Mouse (Mus musculus) left cerebral cortex, adult 18-20 months (tissue): ENCODE results near the gene 9530053A07Rik. TPM values are rescaled to one million over a fixed set of nuclear protein-coding genes. Genes with fewer than 3 reads are reported as not detected.

Experiments used
- DNase-seq, 2 experiments: peaks; one replicate each; pipeline ENCODE4 v3.0.0; 2021 to 2022; ENCODE audit warnings: low spot score in 2 of 2, mixed read lengths in 1 of 2
- total RNA-seq, 2 experiments: library from RNA; stranded (reverse); gene quantifications; 2 replicates each; pipeline ENCODE4 v1.2.3; 2021

9530053A07Rik gene
- total RNA-seq, 2 experiments from 2014 or later, result 0.09 TPM; not detected in 1

GRCm38 (mm10) chr7:28169489-28170422 is 40.5 kb downstream of the 9530053A07Rik start, which contains the start of gene Fbl:
Gene Fbl, plus strand, starts transcription at chr7:28169710.
- peak; percentile 90 to 93 for DNase-seq

DNA sequence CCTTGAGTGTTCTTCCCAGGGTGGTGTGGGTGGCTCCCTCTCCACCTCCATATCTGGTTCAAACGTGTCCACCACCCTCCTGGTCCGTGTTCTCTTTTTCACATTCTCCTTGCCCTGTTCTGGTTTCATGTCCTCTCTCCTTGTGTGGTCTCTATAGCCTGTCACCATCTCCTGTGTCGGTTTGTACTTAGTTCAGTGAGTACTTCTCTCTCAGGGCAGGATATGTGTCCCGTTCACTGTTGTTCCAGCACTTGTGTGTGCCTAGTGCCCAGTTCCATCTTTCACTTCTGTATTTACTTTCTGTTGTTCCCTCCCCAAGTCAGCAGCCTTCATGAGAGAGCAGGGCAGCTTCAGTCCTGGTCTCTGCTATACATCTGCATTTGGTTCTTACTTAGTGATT is 46.1 kb downstream of the 9530053A07Rik start:
- no peak for DNase-seq

GRCm38 (mm10) chr7:28179228-28179627 is 50.0 kb downstream of the 9530053A07Rik start, which contains the start of gene Dyrk1b:
Gene Dyrk1b, plus strand, starts transcription at chr7:28179469.
- DNase-seq, result peak; percentile 97 to 98

DNA sequence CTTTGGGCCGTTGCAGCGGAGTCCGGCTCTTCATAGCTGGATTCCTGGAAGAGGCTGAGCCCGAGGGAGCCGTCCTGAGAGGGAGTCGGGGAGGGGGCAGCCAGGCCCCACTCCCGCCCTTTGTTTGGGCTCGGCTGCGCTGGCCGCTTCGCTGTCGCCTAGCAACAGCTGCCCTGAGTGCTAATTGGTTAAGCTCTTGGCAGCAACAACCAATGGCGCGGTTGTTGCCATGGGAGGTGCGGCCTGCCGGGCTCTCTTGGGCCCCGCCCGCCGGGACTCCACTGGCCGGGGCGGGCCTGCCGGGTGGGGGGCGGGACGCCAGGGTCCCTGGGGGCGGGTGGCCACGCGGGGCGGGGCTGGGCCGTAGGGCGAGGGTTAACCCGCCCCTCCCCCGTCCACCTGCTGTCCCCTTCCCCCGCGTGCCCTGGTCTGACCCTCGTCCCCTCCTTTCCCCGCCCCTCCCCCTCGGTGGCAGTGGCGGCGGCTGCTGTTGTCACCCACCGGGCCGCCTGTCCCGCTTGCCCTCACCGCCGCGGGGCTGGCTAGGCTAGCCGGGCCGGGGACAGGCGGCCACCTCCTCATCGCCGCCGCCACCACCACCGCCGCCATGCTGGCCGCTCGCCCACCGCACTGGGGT is 50.6 kb downstream of the 9530053A07Rik start:
- peak; percentile 91 to 95 for DNase-seq

DNA sequence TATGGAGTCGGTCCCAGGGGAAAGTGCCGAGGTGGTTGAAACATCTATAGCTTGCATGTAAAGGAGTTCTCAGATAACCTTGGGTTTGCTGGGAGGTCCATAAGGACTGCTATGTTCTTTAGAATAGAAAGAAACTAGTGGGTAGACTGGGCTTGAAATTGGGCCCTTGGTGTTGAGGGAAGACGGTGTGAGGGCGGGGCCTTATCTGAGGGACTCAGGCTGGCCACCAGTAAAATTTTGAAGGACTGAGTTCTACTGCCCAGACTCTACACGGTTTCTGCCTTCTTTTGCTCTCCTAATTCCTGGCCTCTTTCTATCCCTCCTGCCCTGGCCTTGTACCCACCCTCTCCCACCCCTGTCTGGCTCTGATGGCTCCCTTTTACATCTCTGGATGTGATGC is 51.6 kb downstream of the 9530053A07Rik start:
- DNase-seq, result no peak

- no peak for DNase-seq
These were observed 52.1 kb downstream of the 9530053A07Rik start for GRCm38 (mm10) chr7:28181376-28181775.

- no peak for DNase-seq
These were observed 53.1 kb downstream of the 9530053A07Rik start for GRCm38 (mm10) chr7:28182320-28182719.

DNA sequence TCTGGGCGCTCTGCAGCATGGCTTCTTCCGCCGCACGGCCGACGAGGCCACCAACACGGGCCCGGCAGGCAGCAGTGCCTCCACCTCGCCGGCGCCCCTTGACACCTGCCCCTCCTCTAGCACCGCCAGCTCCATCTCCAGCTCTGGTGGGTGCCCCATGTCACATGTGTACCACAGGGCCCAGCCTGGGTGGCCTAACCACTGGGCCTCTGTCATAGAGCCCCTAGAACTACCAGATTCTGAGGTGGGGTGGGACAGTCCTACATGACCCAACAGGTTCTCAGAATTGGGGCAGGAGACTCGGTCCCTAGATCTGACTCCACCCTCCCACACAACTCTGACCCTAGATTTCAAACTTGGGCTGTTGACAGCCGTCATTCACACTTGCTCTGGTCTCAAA is 56.6 kb downstream of the 9530053A07Rik start:
- DNase-seq, result no peak

DNA sequence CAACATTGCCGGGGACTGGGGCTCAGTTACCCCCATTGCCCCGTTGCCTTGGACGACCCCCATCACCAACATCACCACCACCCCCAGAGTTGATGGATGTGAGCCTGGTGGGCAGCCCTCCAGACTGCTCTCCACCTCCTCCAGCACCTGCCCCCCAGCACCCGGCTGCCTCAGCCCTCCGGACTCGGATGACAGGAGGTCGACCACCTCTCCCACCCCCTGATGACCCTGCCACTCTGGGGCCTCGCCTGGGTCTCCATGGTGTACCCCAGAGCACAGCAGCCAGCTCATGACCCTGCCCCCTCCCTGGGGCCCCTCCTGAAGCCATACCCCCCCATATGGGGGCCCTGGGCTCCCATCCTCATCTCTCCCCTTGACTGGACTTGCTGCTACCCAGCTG is 57.4 kb downstream of the 9530053A07Rik start:
- DNase-seq, result no peak

GRCm38 (mm10) chr7:28191489-28191888 is 62.2 kb downstream of the 9530053A07Rik start:
- no peak for DNase-seq

- DNase-seq, result no peak
These were observed 62.6 kb downstream of the 9530053A07Rik start for GRCm38 (mm10) chr7:28191903-28192302.

DNA sequence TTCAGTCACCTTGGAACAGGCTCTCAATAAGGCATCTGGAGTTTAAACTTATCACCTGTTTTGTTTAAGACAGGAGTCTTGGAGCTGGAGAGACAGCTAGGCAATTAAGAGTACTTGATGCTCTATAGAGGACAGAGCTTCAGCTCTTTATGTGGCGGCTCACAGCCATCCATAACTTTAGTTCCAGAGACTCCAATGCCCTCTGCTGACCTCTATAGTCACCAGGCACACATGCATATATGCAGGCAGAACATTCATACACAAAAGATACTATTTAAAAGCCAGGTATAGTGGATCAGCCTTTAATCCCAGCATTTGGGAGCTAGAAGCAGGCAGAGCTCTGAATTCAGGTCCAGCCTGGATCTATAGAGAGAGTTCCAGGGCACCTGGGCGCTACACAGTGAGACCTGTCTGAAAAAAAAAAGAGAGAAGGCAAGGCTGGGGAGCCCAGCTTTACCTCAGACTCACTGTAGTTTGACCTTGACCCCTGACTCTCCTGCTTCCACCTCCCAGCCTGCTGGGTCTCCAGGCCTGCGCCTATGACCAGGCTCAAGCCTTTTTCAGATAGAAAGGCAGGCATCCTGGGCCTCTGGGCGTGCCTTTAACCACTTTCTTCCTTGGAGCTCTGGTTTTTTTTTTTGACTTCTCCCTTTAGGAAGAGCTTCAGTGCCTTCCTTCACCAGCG is 66.3 kb downstream of the 9530053A07Rik start:
- DNase-seq, result no peak

DNA sequence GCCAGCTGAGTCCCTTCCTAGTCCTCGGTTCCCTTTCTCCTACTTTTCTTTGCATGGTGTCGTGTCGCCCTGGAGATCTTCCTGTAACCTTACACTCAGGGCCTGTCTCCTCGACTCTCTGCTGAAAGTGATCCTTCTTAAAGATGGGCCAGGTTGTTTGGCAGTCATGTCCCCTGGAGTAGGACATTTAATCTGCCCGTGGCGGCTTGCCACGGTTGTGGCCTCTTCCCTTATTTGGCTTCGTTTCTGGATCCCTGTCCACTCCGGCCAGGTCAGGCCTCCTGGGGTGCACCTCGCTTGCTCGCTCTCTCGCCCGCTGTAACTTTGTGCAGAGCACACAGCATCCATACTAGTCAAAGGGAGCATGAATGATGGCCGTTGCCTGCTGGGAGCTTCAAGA is 67.3 kb downstream of the 9530053A07Rik start:
- no peak for DNase-seq

DNA sequence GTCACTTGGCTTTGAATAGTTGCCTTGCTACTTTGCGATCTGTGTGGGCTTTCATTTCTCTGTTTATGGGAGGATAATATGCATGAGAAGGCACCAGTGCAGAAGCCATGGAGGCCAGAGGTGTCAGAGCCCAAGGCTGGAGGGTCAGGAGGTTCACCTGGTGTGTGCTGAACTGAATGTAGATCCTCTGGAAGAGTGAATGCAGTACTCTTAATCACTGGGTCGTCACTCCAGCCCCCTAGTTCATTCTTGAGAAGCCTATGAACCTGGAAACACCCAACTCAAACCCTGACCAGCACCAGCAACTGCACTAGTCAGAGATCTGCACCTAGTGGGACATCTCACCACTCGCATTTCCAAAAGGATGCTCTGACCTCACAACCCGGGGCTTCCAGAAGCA is 69.8 kb downstream of the 9530053A07Rik start:
- no peak for DNase-seq

- no peak for DNase-seq
These were observed 74.2 kb downstream of the 9530053A07Rik start for GRCm38 (mm10) chr7:28203207-28204108.

- DNase-seq, result peak in 1 of 2 experiments; percentile 29
These were observed 76.9 kb downstream of the 9530053A07Rik start for GRCm38 (mm10) chr7:28206044-28206600.

DNA sequence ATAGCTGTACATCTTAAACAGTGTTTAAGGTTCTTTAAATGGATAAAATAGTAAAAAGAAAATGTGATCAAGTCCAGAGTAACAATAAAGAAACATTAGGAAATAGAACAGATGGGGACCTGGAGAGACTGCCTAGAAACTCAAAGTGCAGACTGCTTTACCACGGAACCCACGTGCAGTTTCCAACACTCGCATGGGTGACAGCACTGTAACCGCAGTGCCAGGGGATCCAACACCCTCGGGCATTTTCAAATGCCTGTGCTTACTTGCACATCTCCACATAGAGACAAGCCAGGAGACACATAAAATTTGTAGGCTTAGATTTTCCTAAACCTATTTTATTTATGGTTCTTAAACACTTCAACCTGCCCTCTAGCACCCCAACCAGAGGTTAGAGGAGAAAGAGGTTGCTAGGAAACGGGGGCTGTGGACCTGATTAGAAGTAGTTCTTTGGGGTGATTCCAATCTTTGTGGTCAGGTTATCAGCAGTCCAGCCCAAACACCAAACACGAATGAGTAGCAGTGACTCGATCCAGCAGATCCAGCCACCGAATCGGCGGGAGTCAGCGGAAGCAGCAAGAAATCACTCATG is 79.2 kb downstream of the 9530053A07Rik start:
- no peak for DNase-seq

DNA sequence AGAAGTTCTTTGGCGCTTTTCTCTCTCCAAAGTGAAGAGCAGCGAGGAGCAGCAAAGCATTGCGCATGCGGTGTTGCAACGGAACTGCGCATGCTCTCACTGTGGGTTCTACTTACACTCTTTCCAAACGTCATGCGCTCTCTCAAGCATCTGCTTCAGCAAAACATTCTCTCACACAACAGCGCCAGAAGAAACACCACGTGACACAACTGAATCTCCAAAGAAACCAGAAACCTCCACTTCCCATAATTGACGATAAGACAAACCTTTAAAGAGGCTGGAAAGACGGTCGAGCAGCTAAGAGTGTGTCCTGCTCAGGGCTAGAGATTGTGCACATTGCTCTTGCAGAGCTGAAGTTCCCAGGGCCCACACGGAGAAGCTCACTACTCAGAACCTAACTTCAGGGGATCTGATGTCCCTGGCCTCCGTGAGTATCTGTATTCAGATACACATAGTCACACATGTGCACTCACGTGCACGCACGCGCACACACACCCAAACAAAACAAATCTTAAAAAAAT is 79.8 kb downstream of the 9530053A07Rik start:
- peak; percentile 71 to 79 for DNase-seq

GRCm38 (mm10) chr7:28210731-28211130 is 81.5 kb downstream of the 9530053A07Rik start:
- no peak for DNase-seq
